Mouse (Mus musculus) thymus, adult 18-20 months (tissue): ENCODE measurements around the gene Tsga13.
A peak's percentile ranks its signal among the peaks of the same experiment; 100 is the strongest.

ENCODE experiments used
- DNase-seq, 2 experiments: peaks; one replicate each; pipeline ENCODE4 v3.0.0; 2022; ENCODE audit warnings: mixed read lengths in 2 of 2

Tsga13 gene

DNA sequence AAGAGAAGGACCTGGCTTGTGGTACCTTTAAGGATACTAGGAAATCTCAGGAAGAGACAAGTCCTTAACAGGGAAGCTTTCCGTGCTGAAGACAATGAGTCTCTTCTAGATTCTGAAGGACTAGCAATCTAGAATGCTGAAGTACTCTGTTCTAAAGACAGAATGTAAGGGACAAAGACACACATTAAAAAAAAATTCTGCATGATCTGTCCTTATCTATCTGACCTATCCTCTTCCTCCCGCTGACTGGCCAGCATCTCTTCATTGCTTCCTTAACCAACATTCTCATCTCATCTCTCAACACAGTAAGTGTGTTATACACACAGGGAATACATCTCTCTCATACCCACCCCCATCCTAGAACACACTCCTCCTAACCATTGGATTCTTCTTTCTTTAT lies at the start of gene Tsga13:
Gene Tsga13, minus strand, starts transcription at position 101 of the 400 bp plus-strand sequence.
- no peak for DNase-seq

DNA sequence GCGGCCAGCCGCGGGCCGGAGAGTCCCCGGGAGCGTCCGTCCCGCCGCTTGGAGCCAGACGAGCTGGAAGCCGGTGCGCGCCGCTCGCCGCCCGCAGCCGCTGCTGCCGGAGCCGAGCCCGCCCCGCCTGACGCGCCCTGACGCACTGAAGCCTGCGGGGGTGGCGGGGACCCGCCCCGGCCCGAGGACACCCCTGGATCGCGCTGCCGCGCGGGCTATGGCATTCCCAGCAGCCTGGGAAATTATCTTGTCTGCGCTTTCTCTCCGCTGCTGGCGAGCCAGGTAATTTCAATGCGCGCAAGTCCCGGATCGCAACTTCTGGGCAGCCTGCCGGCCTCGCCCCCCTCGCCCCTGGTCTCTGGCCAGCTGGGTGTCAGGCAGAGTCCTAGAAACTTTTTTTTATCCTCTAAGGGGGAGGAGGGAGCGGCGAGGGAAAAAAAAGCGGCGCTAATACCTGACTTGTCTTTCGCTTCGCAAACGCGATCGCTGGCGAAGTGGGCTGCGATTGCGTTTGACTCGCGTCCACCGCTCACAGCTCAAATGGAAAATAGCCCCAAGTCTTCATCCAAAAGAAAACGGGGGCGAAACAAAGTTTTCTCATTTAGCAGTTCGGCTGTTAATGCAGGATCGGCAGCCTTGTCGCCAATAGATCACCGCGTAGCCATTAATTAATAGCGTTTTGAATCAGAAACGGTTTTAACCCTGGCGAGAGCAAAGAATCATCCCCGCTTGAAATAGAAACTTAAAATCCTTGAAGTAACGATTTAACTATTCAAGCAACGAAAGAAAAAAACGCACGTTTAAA lies 43.6 kb upstream of the Tsga13 start, which contains the start of gene Klf14:
Gene Klf14, minus strand, starts transcription at position 343 of the 805 bp plus-strand sequence.
- no peak for DNase-seq

DNA sequence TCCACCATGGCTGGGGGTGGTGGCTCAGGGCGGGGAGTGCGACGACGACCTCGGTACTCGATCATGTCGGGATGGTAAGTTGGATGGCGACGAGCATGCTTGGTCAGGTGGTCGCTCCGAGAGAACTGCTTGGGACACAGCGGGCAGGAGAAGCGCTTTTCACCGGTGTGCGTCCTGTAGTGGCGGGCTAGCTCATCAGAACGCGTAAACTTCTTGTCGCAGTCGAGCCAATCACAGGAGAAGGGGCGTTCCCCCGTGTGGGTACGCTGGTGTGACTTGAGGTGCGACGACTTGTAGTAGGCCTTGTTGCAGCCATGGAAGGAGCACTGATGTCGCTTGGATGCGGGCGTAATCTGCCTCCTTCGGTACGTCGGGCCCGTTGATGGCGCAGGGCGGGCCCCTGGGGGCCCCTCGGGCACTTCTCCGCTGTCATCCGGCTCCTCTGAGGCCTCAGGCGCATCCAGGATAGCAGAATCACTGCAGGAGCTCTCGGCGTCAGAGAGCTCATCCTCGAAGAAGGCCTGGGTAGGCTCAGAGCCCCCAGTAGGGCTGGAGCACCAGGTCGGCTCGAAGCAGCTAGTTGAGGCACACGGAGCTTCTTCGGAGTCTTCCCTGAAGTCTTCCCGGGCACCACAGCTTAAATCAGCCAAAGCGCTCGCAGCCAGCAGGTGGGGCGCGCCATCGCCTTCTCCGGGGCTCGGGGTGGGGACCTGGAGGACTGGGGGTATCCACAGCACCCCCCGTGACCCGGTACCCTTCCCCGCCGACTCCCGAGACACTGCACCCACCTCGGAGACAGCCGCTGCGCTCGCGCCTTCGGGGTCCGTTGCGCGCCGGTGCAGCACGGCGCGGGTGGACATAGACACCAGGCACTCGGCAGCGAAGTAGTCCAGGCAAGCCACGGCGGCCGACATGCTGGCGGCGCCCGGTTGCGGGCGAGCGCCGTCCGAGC lies 42.7 kb upstream of the Tsga13 start:
- DNase-seq: no peak

DNA sequence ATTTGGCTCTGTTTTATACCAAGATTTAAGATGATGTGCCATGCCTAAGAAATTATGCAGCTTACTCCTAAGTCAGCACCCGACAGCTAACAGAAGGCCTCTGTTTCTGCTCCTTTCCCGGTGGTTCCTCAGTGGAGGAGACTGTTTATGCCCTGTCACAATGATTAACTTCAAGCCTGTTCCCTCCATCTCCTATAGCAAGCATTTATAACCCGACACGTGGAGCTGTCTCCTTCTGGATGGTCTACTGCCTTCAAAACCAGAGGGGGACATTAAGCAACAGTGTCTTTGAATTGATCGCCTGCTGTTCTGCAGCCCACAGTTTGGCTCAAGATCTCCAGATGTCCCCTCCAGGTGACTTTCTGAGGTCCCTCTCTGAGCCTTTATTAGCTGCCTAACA lies 23.9 kb upstream of the Tsga13 start:
- DNase-seq: no peak

DNA sequence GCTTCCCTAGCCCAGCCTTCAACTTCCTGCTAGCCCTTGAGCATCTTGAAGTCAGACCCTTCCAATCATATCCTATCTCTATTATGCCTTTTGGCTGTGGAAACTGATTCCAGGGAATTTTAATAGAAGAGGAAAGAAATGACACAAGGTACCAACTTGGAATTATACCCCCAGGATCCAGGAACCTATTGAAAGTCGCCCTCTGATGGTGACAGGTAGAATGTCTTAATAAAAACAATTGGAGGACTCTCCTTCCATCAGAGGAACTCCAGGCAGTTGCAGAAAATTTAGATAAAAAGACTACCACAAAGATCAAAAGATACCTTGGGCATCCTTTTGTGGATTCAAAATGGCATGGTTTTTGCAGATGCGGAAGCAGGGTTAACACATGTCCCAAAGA lies 7.4 kb upstream of the Tsga13 start:
- DNase-seq: no peak

DNA sequence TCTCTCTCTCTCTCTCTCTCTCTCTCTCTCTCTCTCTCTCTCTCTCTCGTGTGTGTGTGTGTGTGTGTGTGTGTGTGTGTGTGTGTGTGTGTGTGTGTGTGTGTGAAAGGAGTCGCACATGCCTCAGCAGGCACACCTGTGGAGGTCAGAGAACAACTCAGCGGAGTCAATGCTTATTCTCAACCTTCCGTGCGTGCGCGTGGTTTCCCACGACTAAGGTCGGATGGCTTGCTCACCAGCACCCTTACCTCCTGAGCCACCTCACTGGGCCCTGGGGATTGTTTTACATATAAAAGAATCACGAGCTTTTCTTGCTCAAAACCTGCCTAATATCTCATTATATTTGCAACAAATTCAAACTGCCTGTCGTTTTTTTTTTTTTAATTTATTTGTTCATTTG lies 6.5 kb upstream of the Tsga13 start:
- no peak for DNase-seq

DNA sequence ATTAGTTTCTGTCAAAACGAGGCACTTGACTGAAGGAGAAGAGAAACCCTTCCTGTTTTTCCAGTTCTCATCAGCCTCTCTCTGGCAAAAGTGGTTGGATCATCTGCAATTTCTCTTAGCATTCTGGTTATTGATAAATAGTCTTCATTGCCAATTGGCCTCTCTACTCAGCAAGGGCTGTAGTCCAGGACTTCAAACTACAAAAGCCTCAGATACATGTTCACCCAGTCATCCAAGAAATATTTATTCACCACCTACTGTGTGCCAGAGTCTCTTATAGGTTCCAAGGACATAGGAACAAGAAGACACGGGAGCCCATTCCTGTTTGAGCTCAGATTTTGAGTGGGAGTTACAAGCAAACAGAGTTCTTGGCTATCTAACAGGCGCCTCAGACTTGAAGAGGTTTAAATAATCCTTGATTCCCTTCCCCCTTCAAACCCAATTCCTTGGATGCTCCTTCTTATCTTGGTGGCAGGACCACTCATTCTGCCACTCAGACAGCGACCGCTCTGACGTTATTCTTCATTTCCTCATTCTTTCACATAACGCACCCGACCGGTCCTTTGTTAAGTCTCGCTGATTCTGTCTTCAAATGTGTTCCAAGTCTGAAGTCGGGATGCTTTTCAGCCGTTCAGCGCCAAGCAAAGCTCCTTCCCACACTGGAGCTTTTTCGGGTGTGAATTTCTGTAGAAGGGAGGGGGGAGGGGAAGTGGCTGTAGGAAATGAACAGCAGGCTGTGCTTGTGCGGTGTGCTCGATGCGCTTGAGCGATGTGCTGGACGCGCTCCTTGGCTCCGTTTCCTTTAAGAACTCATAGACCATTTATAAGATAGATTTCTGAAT lies 5.7 kb upstream of the Tsga13 start:
- DNase-seq: no peak

DNA sequence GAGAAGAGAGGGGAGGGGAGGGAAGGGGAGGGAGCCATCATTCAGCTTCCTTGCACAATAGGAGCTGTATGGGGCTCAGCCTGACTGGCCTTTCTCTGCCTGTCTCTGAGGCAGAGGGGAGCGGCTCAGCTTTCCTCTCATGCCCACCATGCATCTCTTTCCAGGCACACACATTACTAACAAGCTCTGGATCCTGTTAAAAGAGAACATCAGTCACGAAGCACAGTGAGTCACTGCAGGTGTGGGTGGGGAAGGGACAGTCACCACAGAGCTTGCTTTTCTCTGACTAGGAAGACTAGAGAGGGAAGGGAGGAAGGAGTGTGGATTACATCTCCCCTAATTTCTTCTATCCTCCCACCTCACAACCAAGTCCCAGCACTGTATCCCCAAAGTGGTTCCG lies 7.4 kb downstream of the Tsga13 start:
- no peak for DNase-seq

DNA sequence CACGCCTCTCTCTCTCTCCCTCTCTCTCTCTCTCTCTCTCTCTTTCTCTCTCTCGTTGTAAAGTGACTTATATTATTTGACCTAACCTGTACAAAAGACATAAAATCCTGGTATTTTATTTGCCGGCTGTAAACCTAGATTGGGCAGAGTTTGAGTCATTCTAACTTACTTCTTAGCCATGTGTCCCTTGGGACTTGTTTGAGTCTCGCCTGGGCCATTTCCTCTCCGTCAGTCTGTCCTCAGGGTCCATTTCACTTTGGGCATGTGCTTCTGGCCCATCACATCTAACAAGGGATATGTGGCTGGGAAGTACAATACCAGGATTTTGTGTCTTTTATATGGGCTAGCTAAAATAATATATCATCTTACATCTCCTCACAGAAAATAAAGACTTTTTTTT lies 10.5 kb downstream of the Tsga13 start:
- DNase-seq: no peak

DNA sequence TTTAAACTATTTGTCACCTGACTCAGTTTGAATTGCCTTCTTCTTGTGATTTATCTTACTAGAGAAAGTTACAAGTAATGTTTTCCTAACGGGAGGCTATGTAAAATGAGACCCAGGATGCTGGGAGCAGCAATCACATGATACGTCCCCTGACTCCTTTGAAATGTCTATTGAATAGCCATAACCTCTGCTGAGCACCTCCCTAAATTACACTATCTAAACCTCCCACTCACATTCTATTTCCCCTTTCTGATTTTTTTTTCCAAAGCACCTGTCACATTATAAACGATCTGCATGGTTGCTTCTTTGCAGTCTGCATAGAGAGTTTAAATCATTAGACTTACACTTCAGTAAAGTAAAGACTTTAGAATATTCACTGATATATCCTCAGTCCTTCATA lies 11.3 kb downstream of the Tsga13 start:
- no peak for DNase-seq

DNA sequence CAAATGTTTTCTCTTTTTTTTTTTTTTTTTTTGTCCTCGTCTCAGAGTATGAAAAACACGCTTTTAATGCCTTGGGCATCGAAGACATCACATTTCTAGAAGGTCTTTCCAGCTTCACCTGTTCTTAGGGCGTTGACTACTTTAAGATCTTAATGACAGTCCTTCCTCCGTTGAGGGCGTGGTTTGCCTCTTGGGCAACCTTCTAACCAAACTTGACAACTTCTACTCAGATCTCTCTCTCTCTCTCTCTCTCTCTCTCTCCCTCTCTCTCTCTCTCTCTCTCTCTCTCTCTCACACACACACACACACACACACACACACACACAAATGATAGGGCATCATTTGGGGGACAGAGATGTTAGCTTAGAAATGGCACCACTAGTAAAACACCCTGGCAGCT lies 17.9 kb downstream of the Tsga13 start:
- DNase-seq: no peak

DNA sequence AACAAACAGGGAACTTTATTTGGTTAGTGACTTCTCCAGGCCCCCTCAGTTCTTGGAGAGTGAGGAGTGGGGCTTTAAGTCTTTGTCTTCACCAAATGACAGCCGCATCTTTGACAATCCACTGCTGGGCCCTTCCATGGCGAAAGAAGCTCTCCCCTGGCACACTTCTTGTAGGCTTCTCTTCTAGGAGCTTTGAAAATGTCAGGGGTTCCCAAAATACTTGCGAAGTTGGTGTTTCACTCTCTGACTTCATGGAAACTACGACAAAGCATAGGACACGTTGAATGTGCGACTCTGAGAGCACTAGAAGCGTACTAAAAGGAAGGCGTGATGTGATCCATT lies 18.4 kb downstream of the Tsga13 start:
- DNase-seq: no peak

DNA sequence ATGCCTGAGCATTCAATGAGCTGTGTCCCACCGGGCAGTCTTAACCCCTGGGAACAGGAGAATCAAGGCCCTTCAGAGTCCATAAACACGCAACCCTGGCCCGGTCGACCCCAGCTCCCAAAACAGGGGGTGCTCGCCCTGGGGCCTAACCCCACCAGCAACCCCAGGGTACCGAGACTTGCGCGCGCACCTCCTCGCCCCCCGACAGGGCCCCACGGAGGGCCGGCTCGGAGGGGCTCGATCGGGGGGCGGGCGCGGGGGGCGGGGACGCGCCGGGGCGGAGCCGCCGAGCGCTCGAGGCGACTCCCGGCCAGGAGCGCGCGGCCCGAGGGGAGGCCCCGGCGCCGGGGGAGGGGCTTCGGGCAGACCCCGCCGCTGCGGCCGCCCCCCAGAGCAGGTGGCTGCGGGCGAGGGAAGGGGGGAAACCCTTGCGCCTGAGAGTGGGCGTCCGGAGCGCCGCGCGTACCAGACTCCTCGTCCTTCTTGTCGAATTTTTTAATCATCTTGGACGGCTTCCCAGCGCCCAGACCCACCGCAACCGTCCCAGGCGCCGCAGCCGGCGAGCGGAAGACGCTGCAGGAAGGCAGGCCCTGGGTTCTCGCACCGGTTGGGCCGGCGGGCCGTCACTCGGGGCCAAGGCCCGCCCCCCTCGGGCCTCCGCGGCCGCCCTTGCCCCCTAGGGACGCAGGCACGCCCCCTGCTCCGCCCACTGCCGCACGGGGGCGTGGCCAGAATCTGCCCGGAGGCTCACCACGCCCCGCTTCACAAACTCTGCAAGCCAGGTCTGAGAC lies 19.0 kb downstream of the Tsga13 start, which contains the start of gene Copg2:
Gene Copg2, minus strand, starts transcription at position 600 of the 791 bp plus-strand sequence.
- peak; percentile 90 to 91 for DNase-seq

DNA sequence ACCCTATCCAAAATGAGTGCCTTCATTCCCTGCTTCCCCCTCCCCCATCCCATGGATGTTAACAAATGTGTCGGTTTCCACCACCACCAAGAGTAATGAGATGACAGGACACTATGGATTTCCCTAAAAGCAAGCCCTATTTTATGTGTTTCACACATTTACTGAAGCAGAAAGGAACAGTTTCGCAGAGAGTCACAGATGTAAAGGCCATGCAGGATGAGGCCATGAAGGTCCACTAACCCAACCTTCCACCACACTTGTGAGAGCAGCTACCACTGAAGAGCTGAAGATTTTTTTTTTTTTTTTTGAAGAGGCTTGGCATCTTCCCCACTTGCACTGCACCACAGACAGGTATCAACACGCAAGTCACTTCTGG lies 19.6 kb downstream of the Tsga13 start:
- no peak for DNase-seq

DNA sequence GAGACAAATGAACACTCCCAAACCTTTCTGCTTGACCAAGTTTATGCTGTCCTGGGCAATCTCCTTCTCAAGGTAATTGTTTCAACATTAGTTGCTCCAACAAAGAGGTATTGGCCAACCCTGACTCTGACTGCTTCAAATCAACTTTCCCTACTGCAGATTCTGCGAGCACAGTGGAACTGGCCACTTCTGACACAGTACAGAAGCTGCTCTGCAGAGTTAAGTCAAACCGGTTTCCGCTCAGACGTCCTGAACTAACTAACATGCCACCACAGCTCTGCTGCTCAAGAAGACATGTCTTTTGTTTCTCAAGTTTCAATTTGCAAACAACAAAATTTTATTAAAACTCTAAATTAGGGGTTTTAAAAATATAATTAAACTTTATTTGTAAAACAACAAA lies 22.3 kb downstream of the Tsga13 start:
- DNase-seq: no peak

DNA sequence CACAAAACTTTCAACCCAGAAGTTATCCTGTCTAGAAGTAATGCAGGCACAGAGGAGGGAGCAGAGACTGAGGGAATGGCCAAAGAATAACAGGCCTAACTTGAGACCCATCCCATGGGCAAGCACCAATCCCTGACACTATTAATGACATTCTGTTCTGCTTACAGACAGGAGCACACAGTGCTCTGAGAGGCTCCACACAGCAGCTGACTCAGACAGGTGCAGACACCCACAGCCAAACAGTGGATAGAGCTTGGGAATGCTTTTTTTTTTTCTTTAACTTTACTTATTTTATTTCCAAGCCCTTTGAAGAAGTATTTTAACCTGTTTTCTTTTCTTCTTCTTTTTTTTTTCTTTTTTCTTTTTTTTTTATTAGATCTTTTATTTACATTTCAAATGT lies 23.6 kb downstream of the Tsga13 start:
- DNase-seq: no peak

DNA sequence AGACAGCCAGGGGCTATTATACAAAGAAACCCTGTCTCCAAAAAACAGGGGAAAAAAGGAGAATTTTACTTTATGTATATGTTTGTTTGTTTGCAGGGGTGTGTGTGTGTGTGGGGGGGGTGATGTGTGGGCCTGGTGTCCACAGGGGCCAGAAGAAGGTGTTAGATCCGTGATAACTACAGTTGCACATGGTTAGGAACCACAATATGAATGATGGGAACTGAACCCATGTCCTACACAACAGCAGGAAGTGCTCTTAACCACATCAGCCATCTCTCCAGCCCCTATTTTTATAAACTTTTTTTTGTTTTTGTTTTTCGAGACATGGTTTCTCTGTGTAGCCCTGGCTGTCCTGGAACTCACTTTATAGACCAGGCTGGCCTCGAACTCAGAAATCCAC lies 30.5 kb downstream of the Tsga13 start:
- DNase-seq: no peak

DNA sequence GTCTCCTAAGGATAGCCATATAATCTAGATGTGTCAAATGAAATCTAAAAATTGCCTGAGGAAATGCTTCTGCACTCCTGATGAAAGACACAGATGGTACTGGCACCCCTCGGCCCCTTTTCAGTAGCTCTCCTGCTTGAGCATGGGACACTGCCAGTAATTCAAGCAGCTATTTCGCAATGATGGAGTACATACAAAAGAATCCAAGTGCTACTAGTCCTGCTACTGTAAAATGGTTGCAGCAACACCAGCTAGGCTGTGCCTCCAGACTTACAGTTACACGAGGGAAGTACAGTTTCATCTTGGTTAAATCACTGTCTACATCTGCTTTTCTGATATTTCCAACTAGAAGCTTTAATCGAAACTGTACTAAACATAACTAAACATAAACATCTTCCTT lies 31.9 kb downstream of the Tsga13 start:
- no peak for DNase-seq

DNA sequence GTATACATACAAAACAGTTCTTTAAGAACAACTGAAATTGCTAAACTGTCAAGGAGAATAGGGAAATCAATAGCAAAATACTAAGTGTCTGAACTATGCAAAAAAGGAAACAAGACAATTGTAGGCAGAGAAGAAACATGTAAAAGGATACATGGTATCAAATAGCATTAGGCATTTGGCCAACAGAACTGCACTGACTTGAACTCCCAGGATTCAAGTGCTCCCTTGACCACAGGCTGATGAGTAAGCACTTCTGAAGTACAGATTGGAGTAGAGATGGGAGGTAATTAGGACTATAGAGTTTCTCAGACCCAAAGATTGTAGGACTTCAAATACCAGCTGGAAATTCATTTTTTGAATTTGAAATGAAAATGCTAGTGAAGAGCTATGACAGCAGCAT lies 38.7 kb downstream of the Tsga13 start:
- no peak for DNase-seq

DNA sequence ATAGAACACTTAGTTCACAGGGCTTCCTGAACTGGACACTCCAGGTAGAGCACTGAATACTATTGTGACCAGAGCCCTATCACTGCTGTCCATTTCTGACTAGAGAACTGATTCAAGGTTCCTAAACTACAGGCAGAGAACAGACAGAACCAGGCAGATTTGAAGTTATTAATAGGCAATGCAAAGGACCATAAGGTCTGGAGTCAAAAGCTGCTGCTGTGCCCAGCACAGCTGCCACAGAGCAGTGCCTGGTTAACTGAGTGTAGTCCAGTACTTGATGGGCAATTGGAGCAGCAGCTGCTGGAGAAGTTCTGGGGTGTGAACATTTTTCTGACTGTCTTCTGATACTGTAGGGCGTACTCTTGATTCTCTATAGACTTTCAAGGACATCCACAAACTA lies 48.9 kb downstream of the Tsga13 start:
- no peak for DNase-seq

DNA sequence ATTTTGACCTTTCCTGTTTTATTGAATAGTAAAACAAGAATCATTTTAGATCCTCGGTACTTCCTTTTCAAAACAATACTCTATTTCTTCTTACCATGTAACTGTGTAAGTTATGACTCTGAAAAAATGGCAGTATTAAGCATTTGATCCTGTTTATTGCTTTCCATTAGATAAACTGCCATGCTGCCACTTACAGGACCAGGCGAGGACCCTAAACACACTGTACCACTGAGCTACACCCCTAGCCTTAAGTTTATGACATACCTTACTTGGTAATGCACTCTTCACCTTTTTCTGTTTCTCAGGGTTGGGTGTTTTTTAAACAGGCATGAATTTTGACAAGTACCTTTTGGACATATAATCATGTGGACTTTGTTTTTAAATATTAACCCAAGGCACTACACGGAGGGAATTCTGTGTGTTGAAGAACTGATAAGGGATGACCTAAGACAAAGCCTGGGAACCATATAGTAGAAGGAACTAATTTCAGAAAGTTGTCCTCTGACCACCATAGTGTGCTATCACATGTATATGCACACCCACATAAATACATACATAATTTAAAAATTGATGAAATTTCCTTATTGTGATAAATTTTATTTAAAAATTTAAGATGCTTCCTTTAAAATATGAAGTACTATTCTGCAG lies 50.2 kb downstream of the Tsga13 start:
- DNase-seq: no peak

DNA sequence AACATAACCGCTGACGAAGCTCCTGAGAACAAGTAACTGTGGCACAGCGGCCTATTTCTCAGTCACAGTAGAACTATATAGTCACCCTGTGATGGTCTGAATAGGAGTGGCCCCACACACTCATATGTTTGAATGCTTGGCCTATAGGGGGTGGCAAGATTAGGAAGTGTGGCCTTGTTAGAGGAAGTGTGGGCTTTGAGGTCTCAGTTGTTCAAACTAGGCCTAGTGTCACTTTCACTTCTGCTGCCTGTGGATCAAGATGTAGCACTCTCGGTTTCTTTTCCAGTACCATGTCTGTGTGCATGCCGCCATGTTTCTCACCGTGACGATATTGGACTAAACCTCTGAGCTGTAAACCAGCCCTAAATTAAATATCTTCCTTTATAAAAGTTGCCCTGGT lies 59.4 kb downstream of the Tsga13 start:
- no peak for DNase-seq
